Mouse (Mus musculus) small intestine, adult 10 weeks (tissue): ENCODE measurements around the gene Olfr312. TPM values are rescaled to one million over a fixed set of nuclear protein-coding genes. Genes with fewer than 3 reads are reported as not detected.

Experiments
- polyA plus RNA-seq: library from polyadenylated mRNA; stranded (reverse); fragments of 350-450 nt; fragmentation: Illumina TruSeq; extraction: RNeasy Lipid Tissue Mini Kit (QIAGEN cat#74804); gene quantifications from one replicate; pipeline ENCODE4 v1.2.3, GENCODE M21; 2014; ENCODE audit warnings: low replicate concordance

Gene Olfr312
- not detected for polyA plus RNA-seq

DNA sequence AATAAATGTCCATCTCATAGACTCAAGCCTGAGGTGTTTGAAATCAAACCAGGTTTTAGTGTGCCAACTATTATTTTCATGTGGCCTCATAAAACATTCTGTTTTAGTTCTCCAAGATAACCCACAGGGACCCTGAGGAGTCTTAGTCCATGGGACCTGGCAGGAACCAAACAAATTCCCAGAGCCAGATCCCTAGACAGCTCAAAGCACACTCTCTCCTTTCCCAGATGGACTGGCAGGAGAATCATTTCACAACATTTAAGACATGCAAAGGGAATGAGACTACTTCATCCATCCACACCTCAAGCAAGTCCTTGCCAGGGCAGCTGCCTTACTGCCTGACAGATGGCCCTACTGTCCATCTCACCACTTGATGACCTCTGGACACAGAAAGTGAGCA, at the start of gene Olfr312:
Gene Olfr312 (plus strand): TSS at position 301 of the 400 bp plus-strand sequence.

GRCm38 (mm10) chr11:58782480-58783089, 46.5 kb upstream of the Olfr312 start, which contains the start of gene Olfr314:
Gene Olfr314 (plus strand): TSS chr11:58782952.

GRCm38 (mm10) chr11:58801558-58802228, 27.3 kb upstream of the Olfr312 start, which contains the start of gene Fam183b:
Gene Fam183b (minus strand): TSS chr11:58801960.

GRCm38 (mm10) chr11:58814700-58815099, 14.3 kb upstream of the Olfr312 start, which contains the start of gene Olfr313:
Gene Olfr313 (plus strand): TSS chr11:58815000.

GRCm38 (mm10) chr11:58838951-58839350, 9.9 kb downstream of the Olfr312 start, which contains the start of gene Olfr311:
Gene Olfr311 (plus strand): TSS chr11:58839251.

GRCm38 (mm10) chr11:58846919-58847461, 18.0 kb downstream of the Olfr312 start, which contains the start of gene Gm12258:
Gene Gm12258 (plus strand): TSS chr11:58847158.

DNA sequence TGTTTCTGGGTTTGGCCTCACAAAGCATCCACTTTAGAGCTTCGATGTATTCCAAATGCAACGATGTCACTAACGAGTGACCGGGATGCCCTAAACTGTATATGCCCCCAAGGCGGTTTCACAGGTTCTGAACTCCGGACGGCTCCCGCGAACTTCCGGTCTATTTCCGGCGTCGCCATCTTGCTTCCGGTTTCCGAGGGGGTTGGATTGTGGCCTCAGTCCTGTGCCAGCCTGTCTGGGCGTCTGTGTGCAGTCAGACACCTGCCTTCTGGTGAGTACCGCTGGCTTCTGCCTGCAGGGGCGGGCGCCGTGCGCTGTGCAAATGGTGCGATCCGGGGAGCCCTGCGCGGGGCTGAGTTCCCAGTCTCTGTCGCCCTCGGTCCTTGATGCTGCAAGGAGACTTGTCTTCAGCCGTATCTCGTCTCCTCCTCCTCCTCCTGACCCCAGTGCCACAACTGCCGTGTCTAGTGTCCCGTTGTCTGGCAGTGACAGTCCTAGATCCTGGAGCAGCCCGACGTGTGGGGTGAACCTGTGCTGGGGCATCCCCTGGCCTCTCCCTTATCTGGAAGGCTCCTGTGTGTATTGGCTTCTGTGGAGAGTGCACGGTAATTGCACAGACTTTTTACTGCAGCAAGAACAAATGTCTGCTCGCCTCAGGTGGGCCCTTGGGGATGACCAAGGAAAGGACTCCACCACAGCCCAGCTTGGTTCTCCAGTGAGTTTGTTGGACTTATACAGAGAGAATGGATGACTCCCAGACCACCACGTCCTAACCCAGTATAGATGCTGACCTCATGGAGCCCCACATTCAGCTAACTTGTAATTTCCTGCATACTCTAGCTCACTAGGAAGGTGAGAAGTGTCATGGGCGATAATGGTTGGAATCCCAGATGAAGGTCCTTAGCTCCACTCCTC, 38.3 kb downstream of the Olfr312 start, which contains the start of gene 2810021J22Rik:
Gene 2810021J22Rik (plus strand): TSS at position 178 of the 915 bp plus-strand sequence.

Other genes with a start within 250 kb of the Olfr312 start
- not detected for gene Olfr324, start 234.1 kb upstream of the Olfr312 start, polyA plus RNA-seq
- 1,849 TPM for gene 2210407C18Rik, start 213.2 kb upstream of the Olfr312 start, polyA plus RNA-seq
- gene Olfr323, start 198.7 kb upstream of the Olfr312 start, polyA plus RNA-seq, result not detected
- gene Trim58, start 188.8 kb upstream of the Olfr312 start, polyA plus RNA-seq, result not detected
- not detected for gene Olfr322, start 170.5 kb upstream of the Olfr312 start, polyA plus RNA-seq
- gene Olfr320, start 148.1 kb upstream of the Olfr312 start, polyA plus RNA-seq, result not detected
- not detected for gene Olfr319, start 130.1 kb upstream of the Olfr312 start, polyA plus RNA-seq
- gene Olfr318, start 105.2 kb upstream of the Olfr312 start, polyA plus RNA-seq, result not detected
- gene Olfr317, start 90.0 kb upstream of the Olfr312 start, polyA plus RNA-seq, result not detected
- not detected for gene Olfr316, start 76.5 kb upstream of the Olfr312 start, polyA plus RNA-seq
- not detected for gene Olfr315, start 56.0 kb upstream of the Olfr312 start, polyA plus RNA-seq
- not detected for gene Olfr314, start 46.3 kb upstream of the Olfr312 start, polyA plus RNA-seq
- 3.0 TPM for gene Fam183b, start 27.3 kb upstream of the Olfr312 start, polyA plus RNA-seq
- not detected for gene Olfr313, start 14.2 kb upstream of the Olfr312 start, polyA plus RNA-seq
- not detected for gene Olfr311, start 10.0 kb downstream of the Olfr312 start, polyA plus RNA-seq
- gene Gm12258, start 17.9 kb downstream of the Olfr312 start, polyA plus RNA-seq, result 7.5 TPM
- gene 2810021J22Rik, start 38.0 kb downstream of the Olfr312 start, polyA plus RNA-seq, result 7.6 TPM
- 1.9 TPM for gene Zfp39, start 75.0 kb downstream of the Olfr312 start, polyA plus RNA-seq
- not detected for gene Btnl10, start 88.7 kb downstream of the Olfr312 start, polyA plus RNA-seq
- 3.1 TPM for gene Rnf187, start 109.7 kb downstream of the Olfr312 start, polyA plus RNA-seq
- gene Hist3h2ba, start 119.7 kb downstream of the Olfr312 start, polyA plus RNA-seq, result not detected
- 8.1 TPM for gene Hist3h2a, start 125.4 kb downstream of the Olfr312 start, polyA plus RNA-seq
- gene Trim17, start 125.4 kb downstream of the Olfr312 start, polyA plus RNA-seq, result not detected
- 1.6 TPM for gene Trim11, start 148.9 kb downstream of the Olfr312 start, polyA plus RNA-seq